Mouse (Mus musculus): ENCODE measurements around the gene Fbf1.

DNA sequence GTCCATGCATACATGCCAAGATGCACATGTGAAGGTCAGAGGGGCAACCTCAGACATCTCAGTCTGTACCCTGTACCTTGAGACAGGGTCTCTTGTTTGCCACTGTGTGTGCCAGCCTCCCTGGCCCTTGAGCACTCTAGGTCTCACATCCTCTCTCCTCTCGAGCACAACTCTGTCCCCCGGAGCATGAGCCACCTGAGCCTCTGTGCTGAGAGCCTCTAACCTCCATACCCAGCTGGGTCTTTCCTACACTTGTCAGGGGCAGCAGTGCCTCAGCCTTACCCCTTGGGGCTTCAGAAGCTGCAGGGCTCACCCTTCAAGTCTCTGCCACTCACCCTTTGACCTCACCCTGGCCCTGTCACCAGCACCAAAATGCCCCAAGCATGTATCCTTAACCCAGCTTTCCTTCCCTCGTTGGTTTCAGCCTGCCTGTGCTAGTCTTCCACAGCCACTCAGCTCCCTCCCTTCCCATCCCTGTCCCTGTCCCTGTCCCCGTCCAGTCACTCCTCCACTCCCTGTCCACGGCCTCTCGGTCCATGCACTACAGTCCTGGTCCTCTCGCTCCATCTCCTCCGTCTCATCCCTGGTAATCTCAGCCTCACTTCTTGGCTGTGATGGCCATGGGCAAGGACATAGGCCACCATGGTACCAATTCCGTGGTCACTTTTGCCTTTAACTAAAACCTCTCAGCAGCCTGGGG, 38.7 kb downstream of the Fbf1 start:
- TF ChIP-seq CTCF (IDR thresholded peaks at IDR 0.05; ENCODE audit: control insufficient read depth, insufficient read depth, insufficient read length) (no peak), CEBPB (IDR thresholded peaks at IDR 0.05; ENCODE audit: low read depth) (no peak), FOSL1 (IDR thresholded peaks at IDR 0.05; ENCODE audit: insufficient read depth, low read length, poor library complexity, severe bottlenecking) (no peak), MYOG (IDR thresholded peaks at IDR 0.05; ENCODE audit: control insufficient read depth, extremely low read depth, insufficient read length) (no peak)
